Mouse (Mus musculus) neural tube, embryonic 12.5 days (tissue): Measurements from ENCODE around the gene Arhgef9. TPM values are rescaled to one million over a fixed set of nuclear protein-coding genes. Genes with fewer than 3 reads are reported as not detected.

Experiments used
- ATAC-seq: fragments of 200-750 bp; cut with Nextera tagmentation; 2 replicates; pipeline ENCODE4 v1.8.0; 2017; ENCODE audit warnings: low read depth, mild to moderate bottlenecking, moderate TSS enrichment, moderate library complexity; ENCODE audit not compliant: low FRiP score
- H3K27ac ChIP-seq: fragments of 300-500 bp; sonication (generic); 2 replicates; pipeline ENCODE4 v1.5.1; 2016
- H3K27me3 ChIP-seq: fragments of 300-500 bp; sonication (generic); replicated peaks from 2 replicates; pipeline ENCODE4 v1.6.1; 2016; ENCODE audit warnings: mild to moderate bottlenecking
- H3K36me3 ChIP-seq: fragments of 300-500 bp; sonication (generic); 2 replicates; pipeline ENCODE4 v1.6.1; 2016; ENCODE audit warnings: mild to moderate bottlenecking
- H3K4me1 ChIP-seq: fragments of 300-500 bp; sonication (generic); 2 replicates; pipeline ENCODE4 v1.6.1; 2016
- H3K4me2 ChIP-seq: fragments of 300-500 bp; sonication (generic); replicated peaks from 2 replicates; pipeline ENCODE4 v1.6.1; 2016; ENCODE audit warnings: mild to moderate bottlenecking
- H3K4me3 ChIP-seq: fragments of 300-500 bp; sonication (generic); 2 replicates; pipeline ENCODE4 v1.5.1; 2016
- H3K9ac ChIP-seq: fragments of 300-500 bp; sonication (generic); 2 replicates; pipeline ENCODE4 v1.6.1; 2016; ENCODE audit warnings: mild to moderate bottlenecking
- H3K9me3 ChIP-seq: fragments of 300-500 bp; sonication (generic); 2 replicates; pipeline ENCODE4 v1.6.1; 2016; ENCODE audit warnings: mild to moderate bottlenecking
- WGBS: fragments of 180-500 bp; shearing (Covaris S2); methylation state at CpG from one replicate; pipeline ENCODE4 v1.1.7; 2016; 5-methylcytosine and 5-hydroxymethylcytosine counted together
- polyA plus RNA-seq: library from polyadenylated mRNA; unstranded; fragments of >200 nt; fragmentation: Nextera tagmentation; extraction: Ambion mirVana; gene quantifications from 2 replicates; pipeline ENCODE4 v1.2.1, GENCODE M21; 2016

Arhgef9 gene
- polyA plus RNA-seq, 1 experiment from 2014 or later = 27.3 TPM

GRCm38 (mm10) chrX:95131783-95132182 lies 64.9 kb downstream of the Arhgef9 start:
- Histone ChIP-seq H3K4me2 (no peak overlapping the region), H3K9ac (no peak overlapping the region), H3K27me3 (no peaks in the 10 kb centered on the region), H3K9me3 (no peaks in the 10 kb centered on the region), H3K4me3 (no peak overlapping the region), H3K36me3 (no peaks in the 10 kb centered on the region), H3K27ac (no peak overlapping the region), H3K4me1 (no peaks in the 10 kb centered on the region)
- ATAC-seq = no peak
- WGBS = 98% methylated on average over 1 of the region's 1 CpGs

- Histone ChIP-seq H3K9me3 (no peaks in the 10 kb centered on the region), H3K27ac (no peak overlapping the region), H3K4me2 (no peak overlapping the region), H3K36me3 (no peaks in the 10 kb centered on the region), H3K27me3 (no peaks in the 10 kb centered on the region), H3K4me3 (no peak overlapping the region), H3K9ac (no peak overlapping the region), H3K4me1 (no peaks in the 10 kb centered on the region)
- ATAC-seq = no peak
- WGBS = 52% methylated on average over 6 of the region's 6 CpGs
Measured at GRCm38 (mm10) chrX:95123462-95123861, 73.2 kb downstream of the Arhgef9 start.

- Histone ChIP-seq H3K27me3 (no peaks in the 10 kb centered on the region), H3K9me3 (no peaks in the 10 kb centered on the region), H3K36me3 (no peaks in the 10 kb centered on the region), H3K9ac (no peak overlapping the region), H3K4me2 (no peak overlapping the region), H3K4me3 (no peak overlapping the region), H3K4me1 (no peaks in the 10 kb centered on the region), H3K27ac (no peak overlapping the region)
- ATAC-seq = no peak
- 71% methylated on average over 3 of the region's 3 CpGs for WGBS
Measured at GRCm38 (mm10) chrX:95104361-95104760, 92.3 kb downstream of the Arhgef9 start.

DNA sequence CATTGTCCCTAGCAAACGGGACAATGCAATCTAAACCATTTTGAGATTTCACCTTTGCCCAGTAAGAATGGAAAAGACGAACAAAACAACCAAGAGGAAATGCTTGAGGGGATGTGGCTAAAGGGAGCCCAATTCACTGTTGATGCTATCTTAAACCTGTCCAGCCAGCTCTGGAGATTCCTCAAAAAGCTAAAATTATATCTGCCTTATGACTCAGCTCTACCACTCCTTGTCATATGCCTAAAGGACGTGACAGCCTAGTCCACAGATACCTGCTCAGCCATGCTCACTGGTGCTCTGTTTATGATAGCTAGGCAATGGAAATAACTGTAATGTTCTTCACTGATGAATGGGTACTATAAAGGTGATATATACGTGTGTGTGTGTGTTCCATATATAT lies 109.0 kb downstream of the Arhgef9 start:
- 80% methylated on average over 4 of the region's 4 CpGs for WGBS
- Histone ChIP-seq H3K4me3 (no peak overlapping the region), H3K9ac (no peak overlapping the region), H3K36me3 (no peaks in the 10 kb centered on the region), H3K4me1 (no peaks in the 10 kb centered on the region), H3K9me3 (no peaks in the 10 kb centered on the region), H3K27me3 (no peaks in the 10 kb centered on the region), H3K27ac (no peak overlapping the region), H3K4me2 (no peak overlapping the region)
- ATAC-seq = no peak

GRCm38 (mm10) chrX:95077013-95077699 lies 119.5 kb downstream of the Arhgef9 start:
- 84% methylated on average over 9 of the region's 9 CpGs for WGBS
- no peak overlapping the region for H3K4me2 ChIP-seq
- no peaks in the 10 kb centered on the region for H3K36me3 ChIP-seq
- H3K4me3 ChIP-seq = no peak overlapping the region
- H3K27me3 ChIP-seq = no peaks in the 10 kb centered on the region
- H3K27ac ChIP-seq = no peak overlapping the region
- ATAC-seq = no peak
- no peaks in the 10 kb centered on the region for H3K4me1 ChIP-seq
- no peak overlapping the region for H3K9ac ChIP-seq
- H3K9me3 ChIP-seq = no peaks in the 10 kb centered on the region

- Histone ChIP-seq H3K27me3 (no peaks in the 10 kb centered on the region), H3K4me2 (no peak overlapping the region), H3K9me3 (no peaks in the 10 kb centered on the region), H3K4me3 (no peak overlapping the region), H3K4me1 (no peaks in the 10 kb centered on the region), H3K36me3 (no peaks in the 10 kb centered on the region), H3K27ac (no peak overlapping the region), H3K9ac (no peak overlapping the region)
- WGBS = 58% methylated on average over 5 of the region's 5 CpGs
- ATAC-seq = no peak
Measured at GRCm38 (mm10) chrX:95027907-95028306, 168.7 kb downstream of the Arhgef9 start.

- 17% methylated on average over 30 of the region's 30 CpGs for WGBS
- H3K9ac ChIP-seq = peak within 1 kb of the TSS; percentile 47
Measured at GRCm38 (mm10) chrX:95026361-95026892, 170.2 kb downstream of the Arhgef9 start, which contains the start of gene Spin4. Spin4 (minus strand) TSS chrX:95026682.

DNA sequence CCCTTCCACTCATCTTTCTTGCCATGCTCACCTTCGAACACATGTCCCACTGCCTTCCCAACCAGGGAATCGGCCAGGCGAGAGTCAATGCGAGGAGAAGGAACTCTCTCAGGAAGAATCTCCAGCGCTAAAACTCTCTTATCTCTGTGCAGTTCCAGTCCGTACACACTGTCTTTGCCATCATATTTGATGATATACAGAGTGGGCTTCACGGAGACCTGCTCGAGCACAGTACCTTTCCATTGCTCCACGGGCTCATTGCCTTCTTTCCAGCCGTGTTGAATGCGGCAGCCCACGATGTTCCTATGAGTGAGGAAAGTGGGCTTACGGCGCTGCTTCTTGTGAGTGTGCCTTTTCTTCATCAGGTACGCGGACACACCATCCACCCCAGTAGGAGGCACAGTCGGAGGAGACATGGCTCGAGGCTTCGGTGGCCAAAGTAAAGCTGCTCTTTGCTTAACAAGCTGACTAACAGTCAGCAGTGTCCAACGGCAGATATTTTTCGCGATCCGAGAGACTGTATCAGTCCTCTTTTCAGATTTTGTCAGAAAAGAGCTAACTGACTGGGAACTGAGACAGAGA lies 170.8 kb downstream of the Arhgef9 start:
- H3K36me3 ChIP-seq = no peaks in the 10 kb centered on the region
- H3K9me3 ChIP-seq = no peaks in the 10 kb centered on the region
- H3K4me3 ChIP-seq = peak overlapping the region; percentile 46
- H3K9ac ChIP-seq = peak overlapping the region; percentile 47
- peak overlapping the region; percentile 56 for H3K4me2 ChIP-seq
- no peaks in the 10 kb centered on the region for H3K4me1 ChIP-seq
- H3K27me3 ChIP-seq = no peaks in the 10 kb centered on the region
- ATAC-seq = peak; percentile 68
- 19% methylated on average over 23 of the region's 23 CpGs for WGBS
- H3K27ac ChIP-seq = peak overlapping the region; percentile 53; the same call in 1 of the 2 replicates

More at GRCm38 (mm10) chrX:95026361-95026892, 170.2 kb downstream of the Arhgef9 start, which contains the start of gene Spin4:
- Histone ChIP-seq H3K27ac (peak within 1 kb of the TSS; percentile 53), H3K4me3 (peak within 1 kb of the TSS; percentile 46), H3K36me3 (no peaks in the 10 kb centered on the region), H3K4me1 (no peaks in the 10 kb centered on the region), H3K4me2 (peak within 1 kb of the TSS; percentile 56), H3K9me3 (no peaks in the 10 kb centered on the region), H3K27me3 (no peaks in the 10 kb centered on the region)
- peak; percentile 96 for ATAC-seq

DNA sequence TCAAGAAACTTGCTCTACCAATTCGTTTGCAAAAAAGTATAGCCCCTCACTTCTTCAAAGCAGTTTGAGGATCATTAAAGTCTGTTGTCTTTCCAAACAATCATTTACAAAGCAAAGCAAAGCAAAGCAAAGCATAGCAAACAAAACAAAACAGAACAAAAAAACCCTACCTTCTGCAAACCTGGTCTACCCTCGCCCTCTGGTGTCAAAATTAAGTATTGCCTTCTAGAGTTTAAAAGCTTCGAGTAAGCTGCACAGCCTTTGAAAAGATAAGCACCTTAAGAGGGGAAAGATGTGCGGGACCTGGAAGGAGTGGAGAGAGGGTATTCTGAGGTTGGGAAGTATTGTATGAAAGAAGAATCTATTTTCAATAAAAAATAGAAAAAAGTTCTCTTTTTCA lies 184.6 kb downstream of the Arhgef9 start:
- Histone ChIP-seq H3K9me3 (no peaks in the 10 kb centered on the region), H3K27ac (no peak overlapping the region), H3K36me3 (no peaks in the 10 kb centered on the region), H3K4me1 (no peaks in the 10 kb centered on the region), H3K27me3 (no peaks in the 10 kb centered on the region), H3K4me3 (no peak overlapping the region), H3K9ac (no peak overlapping the region), H3K4me2 (no peak overlapping the region)
- no peak for ATAC-seq
- WGBS = 25% methylated on average over 4 of the region's 4 CpGs

Other genes with a start within 250 kb of the Arhgef9 start
- 5.5 and 5.8 TPM in 2 replicates for gene Spin4, start 170.2 kb downstream of the Arhgef9 start, polyA plus RNA-seq
- gene Amer1, start 248.0 kb upstream of the Arhgef9 start, polyA plus RNA-seq = 11.5 and 12.6 TPM in 2 replicates